Mouse (Mus musculus): ENCODE measurements around the gene Polr1a. TPM values are rescaled to one million over a fixed set of nuclear protein-coding genes. Genes with fewer than 3 reads are reported as not detected.

Polr1a gene
- polyA plus RNA-seq, 1 experiment from 2014 or later, result 37.0 TPM

DNA sequence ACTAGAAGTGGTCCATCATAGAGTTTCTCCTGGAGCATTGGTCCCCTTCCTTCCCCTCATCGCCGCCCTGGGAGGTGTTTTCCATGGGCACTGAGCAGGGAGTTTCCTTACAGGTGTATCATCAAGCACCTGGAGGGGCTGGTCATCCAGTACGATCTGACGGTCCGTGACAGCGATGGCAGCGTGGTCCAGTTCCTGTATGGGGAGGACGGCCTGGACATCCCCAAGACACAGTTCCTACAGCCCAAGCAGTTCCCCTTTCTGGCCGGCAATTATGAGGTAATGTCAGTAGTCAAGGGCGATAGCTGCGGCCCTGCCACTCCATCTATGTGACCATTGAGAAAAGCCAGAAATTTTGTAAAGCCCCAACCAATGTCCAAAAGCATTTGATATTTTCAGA is 54.7 kb downstream of the Polr1a start:
- ATAC-seq (ENCODE audit: low FRiP score, low TSS enrichment), result no peak
- WGBS, result 95% methylated on average over 11 of the region's 11 CpGs
- no peak overlapping the region for H3K4me3 ChIP-seq (ENCODE audit: low read length)

DNA sequence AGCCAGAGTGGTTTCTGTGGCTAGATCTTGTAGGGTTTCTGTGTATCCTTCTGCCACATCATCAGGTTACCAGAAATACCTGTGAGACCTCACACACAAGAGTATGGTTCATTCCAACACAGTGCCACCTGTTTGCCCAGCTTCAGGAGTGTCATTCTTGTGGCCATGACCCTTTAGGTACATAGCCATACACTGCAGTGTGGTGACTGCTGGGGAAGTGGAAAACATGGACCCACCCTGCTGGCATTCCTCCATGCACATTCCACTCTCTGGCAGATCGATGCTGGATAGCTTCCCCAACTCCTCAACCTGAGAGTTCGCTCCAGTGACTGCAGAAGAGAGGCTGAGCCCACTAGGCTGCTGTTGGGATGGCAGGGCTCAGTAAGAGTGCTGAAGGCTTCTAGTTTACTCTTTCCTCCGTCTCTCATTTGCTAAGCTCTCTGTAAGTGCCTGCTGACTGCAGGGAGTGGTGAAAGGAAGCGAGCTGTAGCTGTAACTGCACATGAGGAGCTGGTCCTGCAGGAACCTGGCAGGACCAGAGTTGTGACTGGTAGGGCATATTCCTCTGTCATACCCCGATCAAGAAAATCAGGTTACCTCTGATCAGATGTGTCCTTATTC is 57.9 kb downstream of the Polr1a start:
- no peak overlapping the region for H3K4me3 ChIP-seq (ENCODE audit: low read length)
- H3K9me3 ChIP-seq (ENCODE audit: control insufficient read depth, low read length), result no peaks in the 10 kb centered on the region
- H3K4me1 ChIP-seq (ENCODE audit: control insufficient read depth, insufficient read depth, low read length), result no peaks in the 10 kb centered on the region
- H3K27ac ChIP-seq (ENCODE audit: low read depth, low read length), result no peak overlapping the region
- H3K36me3 ChIP-seq (ENCODE audit: control insufficient read depth, insufficient read depth, low read length), result peaks cover 67% of the 10 kb centered on the region
- WGBS, result 83% methylated on average over 5 of the region's 5 CpGs
- no peak for ATAC-seq (ENCODE audit: low FRiP score, low TSS enrichment)
- no peaks in the 10 kb centered on the region for H3K27me3 ChIP-seq (ENCODE audit: control insufficient read depth, insufficient read depth, low read length)
- no peak overlapping the region for H3K4me2 ChIP-seq (replicated peaks; ENCODE audit: low read depth, low read length)
- no peak overlapping the region for H3K9ac ChIP-seq (ENCODE audit: low read depth, low read length)

More for the DNA sequence above, 54.7 kb downstream of the Polr1a start:
- no peak overlapping the region for H3K27ac ChIP-seq (ENCODE audit: low read depth, low read length)
- no peak overlapping the region for H3K9ac ChIP-seq (ENCODE audit: low read depth, low read length)
- H3K9me3 ChIP-seq (ENCODE audit: control insufficient read depth, low read length), result no peaks in the 10 kb centered on the region
- H3K27me3 ChIP-seq (ENCODE audit: control insufficient read depth, insufficient read depth, low read length), result no peaks in the 10 kb centered on the region
- no peak overlapping the region for H3K4me2 ChIP-seq (replicated peaks; ENCODE audit: low read depth, low read length)
- H3K4me1 ChIP-seq (ENCODE audit: control insufficient read depth, insufficient read depth, low read length), result no peaks in the 10 kb centered on the region
- peaks cover 47% of the 10 kb centered on the region for H3K36me3 ChIP-seq (ENCODE audit: control insufficient read depth, insufficient read depth, low read length)

DNA sequence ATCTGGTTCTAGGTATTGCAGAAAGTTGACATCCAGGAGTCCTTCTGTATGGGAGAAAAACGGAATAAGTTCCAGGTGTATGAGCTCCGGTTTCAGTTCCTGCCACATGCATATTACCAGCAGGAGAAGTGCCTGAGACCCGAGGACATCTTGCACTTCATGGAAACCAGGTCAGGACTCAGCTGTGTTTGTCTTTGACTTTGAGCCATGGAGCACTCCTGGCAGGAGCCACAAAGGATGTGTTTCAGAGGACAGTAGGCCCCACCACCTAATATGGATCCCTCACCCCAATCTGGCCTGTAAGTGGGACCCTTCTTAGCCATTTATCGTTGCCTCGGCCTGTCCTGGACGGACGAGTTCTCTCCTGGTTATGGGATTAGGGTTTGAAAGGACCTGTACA is 59.0 kb downstream of the Polr1a start:
- Histone ChIP-seq H3K4me2 (replicated peaks; ENCODE audit: low read depth, low read length) (no peak overlapping the region), H3K36me3 (ENCODE audit: control insufficient read depth, insufficient read depth, low read length) (peaks cover 77% of the 10 kb centered on the region), H3K27ac (ENCODE audit: low read depth, low read length) (no peak overlapping the region), H3K4me3 (ENCODE audit: low read length) (no peak overlapping the region), H3K4me1 (ENCODE audit: control insufficient read depth, insufficient read depth, low read length) (no peaks in the 10 kb centered on the region), H3K9ac (ENCODE audit: low read depth, low read length) (no peak overlapping the region), H3K27me3 (ENCODE audit: control insufficient read depth, insufficient read depth, low read length) (no peaks in the 10 kb centered on the region), H3K9me3 (ENCODE audit: control insufficient read depth, low read length) (no peaks in the 10 kb centered on the region)
- ATAC-seq (ENCODE audit: low FRiP score, low TSS enrichment), result no peak
- 87% methylated on average over 7 of the region's 7 CpGs for WGBS

DNA sequence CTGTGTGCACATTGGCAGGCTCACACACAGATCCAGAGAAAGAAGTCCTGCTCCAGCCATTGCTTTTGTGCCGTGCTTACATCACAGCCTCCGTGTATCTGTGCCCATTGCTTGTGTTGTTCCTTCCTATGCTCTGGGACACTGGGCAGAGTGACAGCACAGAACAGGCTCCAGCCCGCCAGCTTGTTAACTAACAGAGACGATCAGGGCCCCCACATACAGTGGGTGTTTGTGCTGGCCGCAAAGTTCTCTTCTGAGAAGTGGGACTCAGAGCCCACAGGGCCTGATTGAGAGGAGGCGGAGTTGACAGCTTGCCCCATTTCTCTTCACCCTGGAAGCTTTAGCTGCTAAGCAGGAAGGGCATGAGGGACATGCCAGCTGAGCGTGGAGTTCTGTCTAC is 60.6 kb downstream of the Polr1a start:
- Histone ChIP-seq H3K9me3 (ENCODE audit: control insufficient read depth, low read length) (no peaks in the 10 kb centered on the region), H3K4me2 (replicated peaks; ENCODE audit: low read depth, low read length) (no peak overlapping the region), H3K4me3 (ENCODE audit: low read length) (no peak overlapping the region), H3K27me3 (ENCODE audit: control insufficient read depth, insufficient read depth, low read length) (no peaks in the 10 kb centered on the region), H3K9ac (ENCODE audit: low read depth, low read length) (no peak overlapping the region), H3K27ac (ENCODE audit: low read depth, low read length) (no peak overlapping the region), H3K36me3 (ENCODE audit: control insufficient read depth, insufficient read depth, low read length) (peaks cover 90% of the 10 kb centered on the region), H3K4me1 (ENCODE audit: control insufficient read depth, insufficient read depth, low read length) (no peaks in the 10 kb centered on the region)
- no peak for ATAC-seq (ENCODE audit: low FRiP score, low TSS enrichment)
- WGBS, result 90% methylated on average over 7 of the region's 7 CpGs

DNA sequence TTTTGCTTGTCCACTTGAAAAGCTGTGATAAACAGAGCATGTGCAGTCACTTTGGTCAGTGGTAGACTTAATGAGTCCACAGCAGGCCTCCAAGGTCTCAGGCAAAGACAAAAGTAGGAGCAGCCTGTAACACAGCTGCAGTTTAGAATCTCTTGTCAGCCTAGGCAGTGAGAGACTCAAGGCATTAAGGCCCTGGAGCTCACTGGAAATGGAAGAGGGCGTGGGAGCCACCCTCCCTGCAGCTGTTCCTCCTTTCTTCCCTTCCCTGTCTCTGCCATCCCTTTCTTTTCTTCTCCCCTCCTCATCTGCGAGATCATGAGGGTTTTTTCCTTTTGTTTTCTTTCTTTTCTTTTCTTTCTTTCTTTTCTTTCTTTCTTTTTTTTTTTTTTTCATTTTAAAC is 61.3 kb downstream of the Polr1a start:
- no peaks in the 10 kb centered on the region for H3K27me3 ChIP-seq (ENCODE audit: control insufficient read depth, insufficient read depth, low read length)
- WGBS, result 80% methylated on average over 2 of the region's 2 CpGs
- no peaks in the 10 kb centered on the region for H3K9me3 ChIP-seq (ENCODE audit: control insufficient read depth, low read length)
- H3K27ac ChIP-seq (ENCODE audit: low read depth, low read length), result no peak overlapping the region
- H3K4me3 ChIP-seq (ENCODE audit: low read length), result no peak overlapping the region
- H3K4me1 ChIP-seq (ENCODE audit: control insufficient read depth, insufficient read depth, low read length), result no peaks in the 10 kb centered on the region
- no peak overlapping the region for H3K9ac ChIP-seq (ENCODE audit: low read depth, low read length)
- ATAC-seq (ENCODE audit: low FRiP score, low TSS enrichment), result no peak
- H3K36me3 ChIP-seq (ENCODE audit: control insufficient read depth, insufficient read depth, low read length), result peaks cover 91% of the 10 kb centered on the region
- no peak overlapping the region for H3K4me2 ChIP-seq (replicated peaks; ENCODE audit: low read depth, low read length)

DNA sequence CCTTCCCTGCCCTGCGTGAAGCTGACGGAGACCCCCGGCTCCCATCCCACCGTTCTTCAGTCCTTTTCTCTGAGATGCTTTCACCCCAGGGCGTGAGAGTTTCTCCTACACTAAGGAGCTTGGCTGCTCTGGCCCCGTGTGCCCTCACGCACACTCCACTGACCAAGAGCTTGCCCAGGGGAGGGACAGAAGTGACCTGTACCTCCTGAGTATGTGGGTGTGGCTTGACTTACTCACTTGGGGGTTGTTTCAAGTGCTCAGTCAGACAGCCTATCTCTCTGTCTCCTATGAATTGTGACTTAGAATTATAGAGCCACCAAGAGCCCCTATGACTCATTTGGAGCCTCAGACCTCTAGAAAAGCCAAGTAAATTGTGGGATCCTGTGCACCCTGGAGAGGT is 67.7 kb downstream of the Polr1a start:
- H3K27ac ChIP-seq (ENCODE audit: low read depth, low read length), result no peak overlapping the region
- H3K9me3 ChIP-seq (ENCODE audit: control insufficient read depth, low read length), result no peaks in the 10 kb centered on the region
- 0 out of 2 replicates have a peak, but pooled peaks have one; percentile 20 for ATAC-seq (ENCODE audit: low FRiP score, low TSS enrichment)
- no peaks in the 10 kb centered on the region for H3K4me1 ChIP-seq (ENCODE audit: control insufficient read depth, insufficient read depth, low read length)
- WGBS, result 81% methylated on average over 7 of the region's 7 CpGs
- H3K4me2 ChIP-seq (replicated peaks; ENCODE audit: low read depth, low read length), result no peak overlapping the region
- H3K27me3 ChIP-seq (ENCODE audit: control insufficient read depth, insufficient read depth, low read length), result no peaks in the 10 kb centered on the region
- H3K4me3 ChIP-seq (ENCODE audit: low read length), result no peak overlapping the region
- H3K36me3 ChIP-seq (ENCODE audit: control insufficient read depth, insufficient read depth, low read length), result peaks cover 94% of the 10 kb centered on the region
- H3K9ac ChIP-seq (ENCODE audit: low read depth, low read length), result no peak overlapping the region

DNA sequence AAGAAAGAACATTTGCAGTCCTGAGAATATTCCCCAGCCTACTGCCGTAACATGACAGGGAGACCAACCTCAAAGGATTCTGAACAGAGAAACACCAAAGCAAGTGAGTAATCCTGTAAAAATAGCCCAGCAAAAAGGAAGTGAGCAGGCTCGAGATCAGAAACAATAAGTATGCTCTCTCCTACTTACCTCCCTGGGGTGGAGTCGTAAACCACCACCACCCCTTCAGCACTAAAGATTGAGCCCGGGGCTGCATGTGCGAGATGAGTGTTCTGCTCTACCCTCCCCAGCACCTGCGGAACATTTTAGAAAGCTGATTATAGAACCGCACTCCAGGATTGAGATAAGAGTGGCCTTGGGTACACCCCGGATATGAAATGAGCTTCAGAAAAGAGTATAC is 71.3 kb downstream of the Polr1a start:
- no peak overlapping the region for H3K27ac ChIP-seq (ENCODE audit: low read depth, low read length)
- H3K4me1 ChIP-seq (ENCODE audit: control insufficient read depth, insufficient read depth, low read length), result no peaks in the 10 kb centered on the region
- no peak for ATAC-seq (ENCODE audit: low FRiP score, low TSS enrichment)
- no peak overlapping the region for H3K4me3 ChIP-seq (ENCODE audit: low read length)
- 88% methylated on average over 8 of the region's 8 CpGs for WGBS
- H3K4me2 ChIP-seq (replicated peaks; ENCODE audit: low read depth, low read length), result no peak overlapping the region
- H3K27me3 ChIP-seq (ENCODE audit: control insufficient read depth, insufficient read depth, low read length), result no peaks in the 10 kb centered on the region
- H3K9ac ChIP-seq (ENCODE audit: low read depth, low read length), result no peak overlapping the region
- peaks cover 59% of the 10 kb centered on the region for H3K36me3 ChIP-seq (ENCODE audit: control insufficient read depth, insufficient read depth, low read length)
- no peaks in the 10 kb centered on the region for H3K9me3 ChIP-seq (ENCODE audit: control insufficient read depth, low read length)

DNA sequence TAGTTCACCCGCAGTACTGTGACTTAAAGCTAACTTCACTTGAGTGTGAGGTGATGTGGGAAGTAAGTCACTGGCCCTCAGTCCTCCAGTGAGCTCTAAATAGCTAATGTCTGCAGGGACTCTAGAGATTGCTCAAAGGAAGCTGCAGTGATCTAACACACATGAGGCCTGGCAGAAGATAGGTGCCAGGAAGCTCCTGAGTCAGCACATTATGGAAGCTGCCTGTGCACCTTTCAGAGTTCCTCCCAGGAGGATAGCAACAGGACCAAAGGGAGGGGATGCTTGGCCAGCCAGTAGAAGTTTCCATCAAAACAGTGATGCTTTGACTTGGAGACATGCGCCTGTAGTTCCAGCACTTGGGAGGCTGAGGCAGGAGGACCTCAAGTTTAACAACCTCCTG is 71.7 kb downstream of the Polr1a start:
- 96% methylated on average over 2 of the region's 2 CpGs for WGBS
- Histone ChIP-seq H3K9me3 (ENCODE audit: control insufficient read depth, low read length) (no peaks in the 10 kb centered on the region), H3K4me2 (replicated peaks; ENCODE audit: low read depth, low read length) (no peak overlapping the region), H3K27ac (ENCODE audit: low read depth, low read length) (no peak overlapping the region), H3K4me1 (ENCODE audit: control insufficient read depth, insufficient read depth, low read length) (no peaks in the 10 kb centered on the region), H3K9ac (ENCODE audit: low read depth, low read length) (no peak overlapping the region), H3K4me3 (ENCODE audit: low read length) (no peak overlapping the region), H3K27me3 (ENCODE audit: control insufficient read depth, insufficient read depth, low read length) (no peaks in the 10 kb centered on the region), H3K36me3 (ENCODE audit: control insufficient read depth, insufficient read depth, low read length) (peaks cover 55% of the 10 kb centered on the region)
- ATAC-seq (ENCODE audit: low FRiP score, low TSS enrichment), result no peak

DNA sequence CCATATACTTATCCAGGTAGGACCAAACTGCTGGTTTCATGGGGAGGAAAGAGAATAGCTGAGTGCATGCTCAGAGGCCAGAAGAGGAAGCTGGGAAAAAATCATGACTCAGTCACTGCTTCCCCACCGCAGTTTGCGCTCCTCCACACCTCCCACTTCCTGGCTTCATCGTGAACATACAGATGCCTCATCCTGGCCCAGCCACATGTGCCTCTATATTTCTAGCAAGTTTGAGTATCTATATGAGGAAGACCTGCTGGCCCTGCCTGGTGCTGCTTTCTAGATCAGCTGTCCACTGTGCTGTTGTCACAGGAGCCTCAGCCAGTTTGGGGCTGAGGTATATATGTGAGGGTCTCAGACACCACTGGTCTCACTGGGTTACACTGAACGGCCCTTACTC is 72.6 kb downstream of the Polr1a start:
- Histone ChIP-seq H3K27me3 (ENCODE audit: control insufficient read depth, insufficient read depth, low read length) (no peaks in the 10 kb centered on the region), H3K4me1 (ENCODE audit: control insufficient read depth, insufficient read depth, low read length) (no peaks in the 10 kb centered on the region), H3K9ac (ENCODE audit: low read depth, low read length) (no peak overlapping the region), H3K27ac (ENCODE audit: low read depth, low read length) (no peak overlapping the region), H3K36me3 (ENCODE audit: control insufficient read depth, insufficient read depth, low read length) (peaks cover 46% of the 10 kb centered on the region), H3K4me2 (replicated peaks; ENCODE audit: low read depth, low read length) (no peak overlapping the region), H3K4me3 (ENCODE audit: low read length) (no peak overlapping the region), H3K9me3 (ENCODE audit: control insufficient read depth, low read length) (no peaks in the 10 kb centered on the region)
- 82% methylated on average over 4 of the region's 4 CpGs for WGBS
- no peak for ATAC-seq (ENCODE audit: low FRiP score, low TSS enrichment)

All from kidney, embryonic 14.5 days (tissue).